ENCODE assay signal across 9 mouse cellular contexts in genomic region chr5:50752766-50753165, GRCm38 (mm10).
DNase-seq lines count a peak whose midpoint lies in the region; ATAC-seq and TF ChIP-seq lines count a peak whose summit lies in the region.
"Had no signal": no experiment of that assay in that cellular context is flagged by ENCODE, and none has a peak within 500 bp of the region (broad histone marks: within the 10 kb centered on the region; RNA-seq: fewer than 3 reads in every experiment).

No protein-coding gene starts in this region.

- no peak overlapping the region for H3K4me3 ChIP-seq in limb, embryonic 14.5 days (replicated peaks; ENCODE audit: low read length)
- H3K4me3 ChIP-seq: liver, embryonic 15.5 days had no signal

- H3K27ac ChIP-seq in limb, embryonic 14.5 days (replicated peaks; ENCODE audit: low read depth, low read length), result no peak overlapping the region
- H3K27ac ChIP-seq: liver, embryonic 15.5 days had no signal

- no peaks in the 10 kb centered on the region for H3K36me3 ChIP-seq in limb, embryonic 14.5 days (ENCODE audit: control insufficient read depth, insufficient read depth, low read length)
- H3K36me3 ChIP-seq: liver, embryonic 15.5 days had no signal

- peak; percentile 4 for DNase-seq in cerebellum, adult 8-10 months
- peak; percentile 22 to 55 for DNase-seq in left cerebral cortex, adult 18-20 months (ENCODE audit: low spot score in 2 of 2)
- no peak for DNase-seq in left cerebral cortex, adult 8-10 months (ENCODE audit: low spot score in 2 of 2)
- peak; percentile 16 for DNase-seq in Muller cell, postnatal 12 days (ENCODE audit: inconsistent ontology term)
- DNase-seq in embryo, embryonic 11.5 days (ENCODE audit: low read depth, low spot score), result peak; percentile 14
- peak; percentile 46 for DNase-seq in limb, embryonic 14.5 days (ENCODE audit: low spot score)

- H3K9me3 ChIP-seq in limb, embryonic 14.5 days (ENCODE audit: control insufficient read depth, low read length), result no peaks in the 10 kb centered on the region
- H3K9me3 ChIP-seq: liver, embryonic 15.5 days had no signal

- WGBS in limb, embryonic 14.5 days, result 70% methylated on average over 1 of the region's 1 CpGs

- H3K9ac ChIP-seq in limb, embryonic 14.5 days (ENCODE audit: low read depth, low read length, severe bottlenecking), result no peak overlapping the region
- H3K9ac ChIP-seq: liver, embryonic 15.5 days had no signal

- H3K4me2 ChIP-seq in limb, embryonic 14.5 days (replicated peaks; ENCODE audit: low read depth, low read length, severe bottlenecking), result no peak overlapping the region
- H3K4me2 ChIP-seq: liver, embryonic 15.5 days had no signal

- H3K4me1 ChIP-seq in limb, embryonic 14.5 days (ENCODE audit: control insufficient read depth, insufficient read depth, low read length), result no peaks in the 10 kb centered on the region
- H3K4me1 ChIP-seq: liver, embryonic 15.5 days had no signal

- TF ChIP-seq POLR2A in limb, embryonic 14.5 days (IDR thresholded peaks at IDR 0.05; ENCODE audit: borderline replicate concordance, extremely low read depth, insufficient read depth, insufficient read length), result no peak

- ATAC-seq in cerebellum, adult (ENCODE audit: insufficient number of reproducible peaks, low FRiP score, low TSS enrichment), result no peak
- no peak for ATAC-seq in limb, embryonic 14.5 days (ENCODE audit: low FRiP score, low read depth)
- ATAC-seq in megakaryocyte progenitor cell, adult 5-6 weeks (replicated peaks; ENCODE audit: poor library complexity), result no peak

- no peaks in the 10 kb centered on the region for H3K27me3 ChIP-seq in limb, embryonic 14.5 days (ENCODE audit: control insufficient read depth, insufficient read depth, low read length)
- H3K27me3 ChIP-seq: liver, embryonic 15.5 days had no signal

Comparison
In these comparisons a context has a peak if more than half of its experiments do, and no peak if none do; other contexts are left out.
1. DNase-seq: peak in cerebellum, adult 8-10 months (single experiment), left cerebral cortex, adult 18-20 months (2 of 2), Muller cell, postnatal 12 days (single experiment), embryo, embryonic 11.5 days (single experiment) and limb, embryonic 14.5 days (single experiment); none in left cerebral cortex, adult 8-10 months (0 of 2).